Mouse (Mus musculus): ENCODE data around the gene Ism1. TPM values are rescaled to one million over a fixed set of nuclear protein-coding genes. Genes with fewer than 3 reads are reported as not detected.
A peak's percentile ranks its signal among the peaks of the same experiment; 100 is the strongest.

The Ism1 gene
- polyA plus RNA-seq, 1 experiment: 0.02 TPM

- Histone ChIP-seq H3K36me3 (ENCODE audit: control insufficient read depth, insufficient read depth) (no peaks in the 10 kb centered on the region), H3K79me3 (ENCODE audit: low read depth) (no peaks in the 10 kb centered on the region), H3ac (ENCODE audit: control insufficient read depth, insufficient read length, low read depth) (no peak overlapping the region), H3K27me3 (ENCODE audit: control insufficient read depth, insufficient read depth, insufficient read length) (peaks cover 33% of the 10 kb centered on the region), H3K4me3 (ENCODE audit: insufficient read depth, poor library complexity, severe bottlenecking) (no peak overlapping the region), H3K79me2 (ENCODE audit: control insufficient read depth, insufficient read depth) (no peaks in the 10 kb centered on the region)
- no peak for TF ChIP-seq FOSL1 (IDR thresholded peaks at IDR 0.05; ENCODE audit: insufficient read depth, low read length, poor library complexity, severe bottlenecking)
- no peak for TF ChIP-seq USF1 (IDR thresholded peaks at IDR 0.05; ENCODE audit: low read depth)
- no peak for TF ChIP-seq CTCF (IDR thresholded peaks at IDR 0.05; ENCODE audit: control insufficient read depth, insufficient read depth, insufficient read length)
- no peak for TF ChIP-seq MAX (IDR thresholded peaks at IDR 0.05)
- no peak for TF ChIP-seq CEBPB (IDR thresholded peaks at IDR 0.05; ENCODE audit: low read depth)
- no peak for TF ChIP-seq MYOD1 (IDR thresholded peaks at IDR 0.05; ENCODE audit: control insufficient read depth, insufficient read length, low read depth)
- no peak for TF ChIP-seq MYOG (IDR thresholded peaks at IDR 0.05; ENCODE audit: control insufficient read depth, extremely low read depth, insufficient read length)
These were observed 764 bp upstream of the Ism1 start for GRCm38 (mm10) chr2:139677065-139677762.

GRCm38 (mm10) chr2:139678275-139679140 is 530 bp downstream of the Ism1 start:
- H3K79me3 ChIP-seq (ENCODE audit: low read depth): no peaks in the 10 kb centered on the region
- TF ChIP-seq MYOD1 (IDR thresholded peaks at IDR 0.05; ENCODE audit: control insufficient read depth, insufficient read length, low read depth) (no peak), MAX (IDR thresholded peaks at IDR 0.05) (no peak), MYOG (IDR thresholded peaks at IDR 0.05; ENCODE audit: control insufficient read depth, extremely low read depth, insufficient read length) (no peak), CTCF (IDR thresholded peaks at IDR 0.05; ENCODE audit: control insufficient read depth, insufficient read depth, insufficient read length) (no peak), USF1 (IDR thresholded peaks at IDR 0.05; ENCODE audit: low read depth) (no peak), FOSL1 (IDR thresholded peaks at IDR 0.05; ENCODE audit: insufficient read depth, low read length, poor library complexity, severe bottlenecking) (no peak), CEBPB (IDR thresholded peaks at IDR 0.05; ENCODE audit: low read depth) (no peak)
- H3K27me3 ChIP-seq (ENCODE audit: control insufficient read depth, insufficient read depth, insufficient read length): peaks cover 33% of the 10 kb centered on the region
- no peaks in the 10 kb centered on the region for H3K36me3 ChIP-seq (ENCODE audit: control insufficient read depth, insufficient read depth)
- peak overlapping the region; percentile 18 for H3K4me3 ChIP-seq (ENCODE audit: insufficient read depth, poor library complexity, severe bottlenecking)
- no peaks in the 10 kb centered on the region for H3K79me2 ChIP-seq (ENCODE audit: control insufficient read depth, insufficient read depth)
- peak overlapping the region; percentile 48 for H3ac ChIP-seq (ENCODE audit: control insufficient read depth, insufficient read length, low read depth)

GRCm38 (mm10) chr2:139682540-139682939 is 4.6 kb downstream of the Ism1 start:
- Histone ChIP-seq H3K79me2 (ENCODE audit: control insufficient read depth, insufficient read depth) (no peaks in the 10 kb centered on the region), H3K27me3 (ENCODE audit: control insufficient read depth, insufficient read depth, insufficient read length) (peaks cover 18% of the 10 kb centered on the region), H3K4me3 (ENCODE audit: insufficient read depth, poor library complexity, severe bottlenecking) (no peak overlapping the region), H3ac (ENCODE audit: control insufficient read depth, insufficient read length, low read depth) (no peak overlapping the region), H3K36me3 (ENCODE audit: control insufficient read depth, insufficient read depth) (no peaks in the 10 kb centered on the region), H3K79me3 (ENCODE audit: low read depth) (no peaks in the 10 kb centered on the region)
- TF ChIP-seq FOSL1 (IDR thresholded peaks at IDR 0.05; ENCODE audit: insufficient read depth, low read length, poor library complexity, severe bottlenecking) (no peak), MYOG (IDR thresholded peaks at IDR 0.05; ENCODE audit: control insufficient read depth, extremely low read depth, insufficient read length) (no peak), MYOD1 (IDR thresholded peaks at IDR 0.05; ENCODE audit: control insufficient read depth, insufficient read length, low read depth) (no peak), USF1 (IDR thresholded peaks at IDR 0.05; ENCODE audit: low read depth) (no peak), CTCF (IDR thresholded peaks at IDR 0.05; ENCODE audit: control insufficient read depth, insufficient read depth, insufficient read length) (no peak), CEBPB (IDR thresholded peaks at IDR 0.05; ENCODE audit: low read depth) (no peak), MAX (IDR thresholded peaks at IDR 0.05) (no peak)

- TF ChIP-seq MYOG (IDR thresholded peaks at IDR 0.05; ENCODE audit: control insufficient read depth, extremely low read depth, insufficient read length) (no peak), CTCF (IDR thresholded peaks at IDR 0.05; ENCODE audit: control insufficient read depth, insufficient read depth, insufficient read length) (no peak), FOSL1 (IDR thresholded peaks at IDR 0.05; ENCODE audit: insufficient read depth, low read length, poor library complexity, severe bottlenecking) (no peak), CEBPB (IDR thresholded peaks at IDR 0.05; ENCODE audit: low read depth) (no peak), USF1 (IDR thresholded peaks at IDR 0.05; ENCODE audit: low read depth) (no peak), MAX (IDR thresholded peaks at IDR 0.05) (no peak), MYOD1 (IDR thresholded peaks at IDR 0.05; ENCODE audit: control insufficient read depth, insufficient read length, low read depth) (no peak)
- no peaks in the 10 kb centered on the region for H3K79me2 ChIP-seq (ENCODE audit: control insufficient read depth, insufficient read depth)
- H3K36me3 ChIP-seq (ENCODE audit: control insufficient read depth, insufficient read depth): no peaks in the 10 kb centered on the region
- no peaks in the 10 kb centered on the region for H3K27me3 ChIP-seq (ENCODE audit: control insufficient read depth, insufficient read depth, insufficient read length)
- no peak overlapping the region for H3K4me3 ChIP-seq (ENCODE audit: insufficient read depth, poor library complexity, severe bottlenecking)
- no peaks in the 10 kb centered on the region for H3K79me3 ChIP-seq (ENCODE audit: low read depth)
- H3ac ChIP-seq (ENCODE audit: control insufficient read depth, insufficient read length, low read depth): no peak overlapping the region
These were observed 11.5 kb downstream of the Ism1 start for GRCm38 (mm10) chr2:139689442-139690003.

- Histone ChIP-seq H3K79me3 (ENCODE audit: low read depth) (no peaks in the 10 kb centered on the region), H3K79me2 (ENCODE audit: control insufficient read depth, insufficient read depth) (no peaks in the 10 kb centered on the region), H3K4me3 (ENCODE audit: insufficient read depth, poor library complexity, severe bottlenecking) (no peak overlapping the region), H3K27me3 (ENCODE audit: control insufficient read depth, insufficient read depth, insufficient read length) (no peaks in the 10 kb centered on the region), H3ac (ENCODE audit: control insufficient read depth, insufficient read length, low read depth) (no peak overlapping the region), H3K36me3 (ENCODE audit: control insufficient read depth, insufficient read depth) (no peaks in the 10 kb centered on the region)
- TF ChIP-seq CEBPB (IDR thresholded peaks at IDR 0.05; ENCODE audit: low read depth) (no peak), USF1 (IDR thresholded peaks at IDR 0.05; ENCODE audit: low read depth) (no peak), MYOG (IDR thresholded peaks at IDR 0.05; ENCODE audit: control insufficient read depth, extremely low read depth, insufficient read length) (no peak), MYOD1 (IDR thresholded peaks at IDR 0.05; ENCODE audit: control insufficient read depth, insufficient read length, low read depth) (no peak), FOSL1 (IDR thresholded peaks at IDR 0.05; ENCODE audit: insufficient read depth, low read length, poor library complexity, severe bottlenecking) (no peak), MAX (IDR thresholded peaks at IDR 0.05) (no peak), CTCF (IDR thresholded peaks at IDR 0.05; ENCODE audit: control insufficient read depth, insufficient read depth, insufficient read length) (no peak)
These were observed 15.5 kb downstream of the Ism1 start for GRCm38 (mm10) chr2:139693521-139693920.

All from C2C12 (cell line).